Mouse (Mus musculus) A20 (cell line): Measurements from ENCODE around the gene Rad51.

Experiments
- DNase-seq: peaks from one replicate; pipeline ENCODE4 v3.0.0-alpha.2; 2011; ENCODE audit warnings: low read depth, low spot score

Rad51 gene

DNA sequence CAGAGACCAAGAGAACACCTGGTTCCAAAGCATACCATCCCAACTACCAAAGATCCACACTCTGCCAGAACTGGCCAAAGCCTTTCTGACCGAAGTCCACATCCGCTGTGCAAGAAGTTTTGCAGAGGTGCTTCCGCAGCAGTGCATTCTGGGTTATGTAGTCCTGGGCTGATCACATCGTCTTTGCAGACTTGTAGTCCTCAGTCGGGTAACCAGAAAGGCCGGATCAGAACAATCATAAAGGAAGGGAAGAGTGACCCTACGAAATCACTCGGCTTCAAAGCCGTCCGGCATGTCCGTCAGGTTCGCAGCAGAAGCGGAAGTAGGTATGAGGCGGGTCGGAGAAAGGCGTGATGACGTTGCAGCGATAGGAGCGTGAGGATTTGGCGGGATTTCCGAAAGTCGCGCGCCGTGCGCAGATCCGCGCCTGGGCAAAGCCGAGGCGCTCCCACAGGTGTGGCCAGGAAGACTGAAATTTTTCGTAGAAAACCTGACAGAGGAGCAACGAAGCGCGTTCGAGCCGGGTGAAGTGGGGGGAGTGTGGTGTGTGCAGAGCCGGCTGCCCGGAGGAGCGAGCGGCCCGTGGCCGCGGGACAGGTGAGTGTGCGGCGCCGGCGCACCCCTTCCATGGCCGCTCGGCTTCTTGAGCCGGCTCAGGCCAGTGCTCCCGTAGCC is at the start of gene Rad51:
Rad51 (plus strand) TSS at position 356 of the 675 bp plus-strand sequence.
- peak; percentile 97 for DNase-seq

DNA sequence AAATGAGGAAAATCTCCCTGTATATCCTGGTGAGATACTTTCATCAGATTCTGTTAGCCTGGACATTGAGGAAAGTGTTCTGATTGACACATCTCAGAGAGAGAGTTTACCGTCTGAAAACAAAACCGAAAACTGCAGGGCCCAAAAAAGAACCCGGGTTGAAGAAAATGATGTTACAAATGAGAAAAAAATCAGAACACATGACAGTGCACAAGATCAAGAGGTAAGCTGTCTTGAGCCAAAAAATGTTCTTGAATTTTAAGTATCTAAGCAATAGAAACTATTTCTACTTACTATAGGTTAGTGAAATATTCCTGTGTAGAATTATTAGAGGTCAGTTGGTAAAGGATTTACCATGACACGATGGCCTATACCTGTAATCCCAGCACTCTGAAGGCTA is 40.2 kb upstream of the Rad51 start:
- DNase-seq = no peak

DNA sequence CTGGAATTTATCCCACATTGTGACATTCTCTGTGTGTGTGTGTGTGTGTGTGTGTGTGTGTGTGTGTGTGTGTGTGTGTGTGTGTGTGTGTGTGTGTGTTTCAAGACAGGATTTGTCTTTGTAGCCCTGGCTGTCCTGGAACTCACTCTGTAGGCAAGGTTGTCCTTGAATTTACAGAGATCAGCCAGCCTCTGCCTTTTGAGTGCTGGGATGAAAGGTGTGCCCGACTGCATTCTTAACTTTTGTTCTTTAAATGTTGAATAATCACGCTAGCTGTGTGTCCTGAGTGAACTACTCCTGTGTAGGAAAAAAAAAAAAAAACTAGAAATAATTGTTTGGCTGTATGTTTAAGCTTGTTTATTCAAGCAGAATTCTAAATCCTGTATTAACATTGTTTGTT is 26.4 kb upstream of the Rad51 start:
- DNase-seq = no peak

DNA sequence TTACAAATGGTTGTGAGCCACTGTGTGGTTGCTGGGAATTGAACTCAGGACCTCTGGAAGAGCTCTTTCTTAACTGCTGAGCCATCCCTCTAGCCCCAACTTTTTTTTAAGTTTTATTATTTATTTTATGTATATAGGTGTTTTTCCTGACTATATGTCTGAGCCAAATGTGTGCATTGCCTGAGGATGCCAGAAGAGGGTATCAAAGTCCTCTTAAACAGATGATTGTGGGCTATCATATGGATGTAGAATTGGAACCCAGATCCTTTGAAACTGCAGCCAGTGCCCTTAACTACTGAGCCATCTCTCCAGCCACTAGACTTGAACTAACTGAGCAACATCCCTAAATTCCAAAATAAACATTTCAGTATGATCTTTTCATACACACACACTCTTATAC is 11.0 kb upstream of the Rad51 start:
- DNase-seq = peak; percentile 40

DNA sequence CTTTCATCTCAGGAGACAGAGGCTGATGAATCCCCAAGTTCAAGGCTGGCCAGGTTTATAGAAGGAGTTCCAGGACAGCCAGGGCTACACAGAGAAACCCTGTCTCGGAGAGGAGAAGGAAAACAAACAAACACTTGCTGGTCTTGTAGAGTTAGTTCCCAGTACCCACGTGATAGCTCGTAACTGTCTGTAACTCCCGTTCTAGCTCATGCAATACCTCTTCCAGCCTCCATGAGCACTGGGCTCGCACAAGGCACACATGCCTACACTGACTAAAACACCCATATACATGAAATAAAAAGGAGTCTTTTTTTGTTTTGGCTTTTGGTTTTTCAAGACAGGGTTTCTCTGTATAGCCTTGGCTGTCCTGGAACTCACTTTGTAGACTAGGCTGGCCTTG is 6.0 kb upstream of the Rad51 start:
- no peak for DNase-seq

DNA sequence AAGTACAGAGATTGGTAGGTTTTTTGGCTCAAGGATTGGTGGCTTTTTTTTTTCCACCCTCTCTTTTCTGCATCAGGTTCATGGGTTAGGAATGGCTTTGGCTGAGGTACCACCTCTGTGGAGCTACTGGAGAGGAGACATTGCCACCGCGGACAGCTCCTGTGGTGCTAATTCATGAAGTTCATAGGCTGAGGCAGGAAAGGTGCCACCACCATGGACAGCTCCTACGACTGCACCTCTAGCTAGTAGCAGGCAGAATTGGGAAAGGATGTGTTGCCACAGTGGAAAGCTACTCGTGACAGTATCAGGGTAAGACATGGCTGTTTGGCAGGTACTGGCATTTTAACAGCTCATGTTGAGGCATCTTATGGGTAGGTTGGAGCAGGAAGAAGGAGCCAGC is 4.0 kb upstream of the Rad51 start:
- DNase-seq = peak; percentile 44

DNA sequence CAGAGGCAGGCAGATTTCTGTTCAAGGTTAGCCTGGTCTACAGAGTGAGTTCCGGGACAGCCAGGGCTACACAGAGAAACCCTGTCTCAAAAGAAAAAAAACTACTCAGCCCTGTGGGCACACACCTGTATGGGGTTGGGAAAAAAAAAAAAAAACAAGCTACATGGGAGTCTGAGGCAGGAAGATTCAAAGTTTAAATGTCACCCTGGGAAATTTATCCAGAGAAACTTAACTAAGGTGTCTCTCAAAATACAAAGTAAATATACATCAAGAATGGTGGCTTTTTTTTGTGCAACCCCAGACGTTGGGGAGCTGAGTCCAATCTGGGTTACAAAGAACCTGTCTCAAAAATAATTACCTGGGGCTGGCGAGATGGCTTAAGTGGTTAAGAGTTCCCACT is 1.5 kb upstream of the Rad51 start:
- DNase-seq = peak; percentile 31

DNA sequence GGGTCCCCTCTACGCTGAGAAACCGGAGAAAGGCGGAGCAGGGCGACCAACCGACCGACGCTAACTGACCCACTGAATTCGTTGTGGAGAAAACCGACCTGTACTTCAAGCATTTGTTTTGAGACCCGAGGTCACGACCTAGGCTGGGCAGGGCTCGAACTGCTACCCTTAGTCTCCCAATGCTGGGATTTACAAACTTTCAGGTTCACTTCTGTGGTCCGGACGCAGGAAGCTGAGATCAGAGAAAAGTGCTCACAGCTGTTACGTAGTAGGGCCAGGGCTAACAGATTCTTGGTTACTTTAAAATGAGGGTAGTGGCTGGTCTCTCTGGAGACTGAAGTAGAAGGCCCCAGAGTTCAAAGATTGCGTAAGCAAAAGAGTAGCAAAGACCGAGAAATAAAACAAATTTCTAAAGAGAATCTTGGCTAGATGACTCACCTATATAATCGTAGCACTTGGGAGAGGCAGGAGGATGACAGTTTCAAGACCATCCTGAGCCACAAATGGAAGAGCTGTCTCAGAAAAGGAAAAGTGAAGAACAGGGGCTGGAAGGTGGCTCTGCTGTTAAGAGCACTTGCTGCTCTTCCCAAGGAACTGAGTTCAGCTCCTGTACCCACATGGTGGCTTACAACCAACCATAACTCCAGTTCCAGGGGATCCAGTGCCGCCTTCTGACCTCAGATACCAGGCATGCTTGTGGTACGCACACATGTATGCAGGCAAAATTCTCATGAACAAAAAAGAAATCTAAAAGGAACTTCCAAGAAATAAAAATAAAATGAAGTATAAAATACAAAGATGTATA is 730 bp downstream of the Rad51 start:
- no peak for DNase-seq

DNA sequence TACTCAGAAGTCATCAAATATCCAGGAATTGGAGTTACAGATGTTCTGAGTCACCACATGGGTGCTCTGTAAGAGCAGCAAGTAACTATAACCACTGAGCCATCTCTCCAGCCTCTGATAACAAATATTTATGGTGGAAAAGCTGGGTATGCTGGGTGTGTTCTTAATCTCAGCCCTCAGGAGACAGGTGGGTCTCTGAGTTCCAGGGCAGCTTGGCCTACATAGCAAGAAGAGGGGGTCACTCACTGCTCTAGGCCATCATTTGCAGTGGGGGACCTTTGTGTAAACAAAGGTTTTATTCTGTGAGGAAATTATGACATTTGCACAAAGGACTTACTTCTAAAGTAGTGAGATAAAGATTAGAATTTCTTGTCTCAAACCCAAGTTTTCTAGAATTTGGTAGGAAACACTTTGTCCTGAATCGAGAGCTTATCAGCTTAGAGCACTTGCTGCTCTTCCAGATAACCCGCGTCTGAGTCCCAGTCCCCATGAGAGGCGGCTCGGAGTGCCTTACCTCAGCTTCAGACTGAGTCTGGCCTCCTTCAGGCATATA is 23.8 kb downstream of the Rad51 start:
- no peak for DNase-seq

DNA sequence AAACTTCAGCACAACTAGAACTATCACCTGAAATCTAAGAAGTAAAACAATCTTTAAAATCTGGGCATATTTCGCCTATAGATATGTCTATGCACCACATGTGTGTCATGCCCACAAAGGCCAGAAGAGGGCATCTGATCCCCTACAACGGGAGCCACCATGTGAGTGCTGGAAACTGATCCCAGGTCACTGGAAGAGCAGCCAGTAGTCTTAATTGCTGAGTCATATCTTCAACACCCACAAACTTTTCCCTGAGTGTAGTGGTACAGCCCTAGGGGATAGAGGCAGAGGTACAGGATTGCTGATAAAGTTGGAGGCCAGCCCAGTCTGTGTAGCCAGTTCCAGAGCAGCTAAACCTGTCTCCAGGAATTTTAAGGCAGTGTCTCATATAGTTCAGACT is 32.6 kb downstream of the Rad51 start:
- peak; percentile 26 for DNase-seq

DNA sequence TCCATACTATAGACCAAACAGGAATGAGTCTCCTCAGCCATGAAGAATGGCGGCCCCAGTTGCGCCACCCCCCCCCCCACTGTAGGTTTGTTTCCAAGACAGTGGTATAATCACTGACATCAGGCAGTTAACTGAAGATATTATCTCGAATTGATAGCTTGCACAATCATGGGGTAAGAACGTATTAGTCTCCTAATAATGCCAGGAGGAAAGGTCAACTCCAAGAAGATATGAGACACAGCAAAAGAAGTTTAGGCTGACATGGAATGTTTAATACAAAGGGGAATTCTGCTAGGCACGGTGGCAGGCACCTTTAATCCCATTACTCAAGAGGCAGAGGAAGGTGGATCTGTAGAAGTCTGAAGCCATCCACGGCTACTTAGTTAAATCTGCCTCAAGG is 33.8 kb downstream of the Rad51 start:
- no peak for DNase-seq

DNA sequence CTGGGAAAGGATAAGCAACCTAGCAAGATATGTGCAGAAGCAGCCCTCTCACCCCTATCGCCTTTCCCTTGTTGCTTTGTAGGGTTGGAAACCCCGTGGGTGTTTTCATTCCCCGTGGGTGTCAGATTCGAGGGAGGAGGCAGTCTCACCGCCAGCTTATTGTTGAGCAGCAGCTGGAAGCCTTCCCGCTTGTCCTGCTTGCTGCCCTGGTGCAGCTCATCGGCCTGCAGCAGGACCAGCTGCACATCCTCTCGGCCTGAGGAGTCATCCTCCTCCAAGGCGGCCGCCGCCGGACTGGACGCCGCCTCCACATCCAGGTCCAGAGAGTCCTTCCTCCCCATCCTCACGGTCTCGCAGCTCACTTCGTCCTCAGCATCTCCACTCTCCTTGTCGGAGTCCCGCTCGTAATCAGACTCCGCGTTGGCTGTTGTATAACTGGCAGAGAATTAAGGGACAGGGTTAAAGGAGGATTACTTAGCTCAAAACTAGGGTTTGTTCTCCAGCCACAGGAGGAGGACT is 34.6 kb downstream of the Rad51 start:
- no peak for DNase-seq

DNA sequence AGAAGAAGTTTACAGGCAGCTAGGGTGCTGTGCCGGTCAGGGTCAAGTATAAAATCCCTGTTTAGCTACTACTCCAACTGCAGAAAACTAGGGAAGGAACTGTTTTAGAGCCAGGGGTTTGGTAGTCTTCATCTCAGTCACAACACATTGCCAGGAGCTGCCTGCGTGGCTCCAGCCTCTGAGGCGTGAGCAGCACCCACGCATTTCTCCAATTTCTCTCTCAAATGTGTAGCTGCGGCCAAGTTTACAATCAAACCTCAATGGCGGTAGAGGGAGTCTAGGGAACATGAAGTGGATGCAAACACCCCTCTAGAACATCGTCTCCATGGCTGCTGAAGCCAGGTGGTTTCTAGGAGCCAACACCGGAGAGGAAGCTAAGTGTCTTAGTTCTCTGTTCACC is 35.2 kb downstream of the Rad51 start:
- no peak for DNase-seq

DNA sequence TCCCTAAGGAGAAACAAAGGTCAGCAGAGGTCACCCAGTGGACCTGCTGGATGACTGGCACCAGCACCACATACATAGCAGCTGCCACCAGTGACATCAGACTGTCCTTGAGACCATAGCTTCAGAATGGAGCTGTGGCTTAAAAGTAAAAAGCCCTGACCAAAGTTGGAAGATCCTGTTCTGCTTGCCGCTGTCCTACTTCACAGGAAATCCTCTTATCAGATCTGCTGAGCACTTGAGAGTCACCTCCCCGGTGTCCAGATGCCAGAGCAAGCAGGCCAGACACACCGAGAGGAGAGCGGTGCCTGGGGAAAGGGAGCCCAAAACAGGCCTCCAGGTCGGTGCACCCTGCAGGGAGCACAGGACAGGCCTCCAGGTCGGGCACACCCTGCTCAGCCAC is 39.7 kb downstream of the Rad51 start:
- no peak for DNase-seq

DNA sequence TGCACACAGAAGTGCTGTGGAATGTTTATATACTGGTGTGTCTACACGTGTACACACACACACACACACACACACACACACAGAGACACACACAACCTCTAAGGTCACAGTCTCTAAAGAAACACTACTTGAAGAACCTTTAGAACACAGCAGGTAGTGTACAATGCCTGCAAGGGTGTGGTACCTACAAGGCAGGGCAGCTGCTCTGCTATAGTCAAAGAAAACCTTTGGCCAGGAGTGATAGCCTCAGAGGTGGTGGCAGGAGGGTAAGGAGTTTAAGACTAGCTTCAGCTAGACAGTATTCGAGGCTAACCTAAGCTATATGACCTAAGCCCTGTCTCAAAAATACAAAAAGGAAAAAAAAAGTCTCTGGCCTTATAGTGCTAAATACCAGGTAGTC is 42.1 kb downstream of the Rad51 start:
- DNase-seq = no peak

DNA sequence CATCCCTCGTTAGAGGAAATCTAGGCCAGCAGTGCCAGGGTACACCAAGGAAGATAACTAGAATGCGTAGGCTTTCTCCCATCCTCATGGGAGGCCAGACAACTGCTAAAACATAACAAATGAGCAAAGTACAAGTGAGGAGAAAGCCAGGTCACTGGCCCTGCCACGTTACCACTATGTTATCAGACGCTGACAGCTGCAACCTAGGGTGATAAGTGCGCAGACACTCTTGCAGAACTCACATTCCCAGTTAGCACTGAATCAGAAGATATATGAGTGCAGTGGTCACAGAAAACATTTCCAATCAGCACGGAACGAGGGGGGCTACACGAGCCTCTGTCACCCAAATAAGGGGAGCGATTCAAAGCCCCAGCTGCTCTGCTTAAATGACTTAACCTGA is 42.8 kb downstream of the Rad51 start:
- no peak for DNase-seq

DNA sequence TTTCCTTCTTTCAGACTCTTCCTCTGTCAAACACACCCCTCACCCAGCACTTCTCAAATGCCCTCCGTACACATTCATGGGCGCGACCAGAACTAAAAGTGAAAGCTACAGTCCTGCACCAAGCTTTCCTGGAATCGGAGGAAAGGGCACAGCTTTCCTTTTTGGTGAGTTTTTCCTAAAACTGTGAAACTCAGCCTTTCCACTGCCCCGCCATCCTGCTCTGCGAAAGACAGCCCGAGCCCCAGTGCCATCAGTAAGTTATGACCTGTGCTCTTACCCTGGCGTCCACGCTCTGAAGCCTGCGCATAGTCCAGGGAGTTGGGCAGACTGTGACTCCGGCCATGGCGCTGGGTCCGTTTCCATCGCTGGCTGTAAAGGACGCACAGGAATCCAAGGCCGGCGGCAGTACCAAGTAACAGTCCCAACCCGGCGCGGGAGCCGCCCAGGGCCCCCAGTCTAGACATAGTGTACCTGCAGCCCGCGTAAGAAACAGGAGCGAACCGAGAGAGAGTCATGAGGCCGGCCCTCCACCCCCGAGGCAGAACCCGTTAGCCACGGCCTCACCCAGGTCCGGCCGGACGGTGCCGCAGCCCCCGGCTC is 43.6 kb downstream of the Rad51 start:
- DNase-seq = no peak

DNA sequence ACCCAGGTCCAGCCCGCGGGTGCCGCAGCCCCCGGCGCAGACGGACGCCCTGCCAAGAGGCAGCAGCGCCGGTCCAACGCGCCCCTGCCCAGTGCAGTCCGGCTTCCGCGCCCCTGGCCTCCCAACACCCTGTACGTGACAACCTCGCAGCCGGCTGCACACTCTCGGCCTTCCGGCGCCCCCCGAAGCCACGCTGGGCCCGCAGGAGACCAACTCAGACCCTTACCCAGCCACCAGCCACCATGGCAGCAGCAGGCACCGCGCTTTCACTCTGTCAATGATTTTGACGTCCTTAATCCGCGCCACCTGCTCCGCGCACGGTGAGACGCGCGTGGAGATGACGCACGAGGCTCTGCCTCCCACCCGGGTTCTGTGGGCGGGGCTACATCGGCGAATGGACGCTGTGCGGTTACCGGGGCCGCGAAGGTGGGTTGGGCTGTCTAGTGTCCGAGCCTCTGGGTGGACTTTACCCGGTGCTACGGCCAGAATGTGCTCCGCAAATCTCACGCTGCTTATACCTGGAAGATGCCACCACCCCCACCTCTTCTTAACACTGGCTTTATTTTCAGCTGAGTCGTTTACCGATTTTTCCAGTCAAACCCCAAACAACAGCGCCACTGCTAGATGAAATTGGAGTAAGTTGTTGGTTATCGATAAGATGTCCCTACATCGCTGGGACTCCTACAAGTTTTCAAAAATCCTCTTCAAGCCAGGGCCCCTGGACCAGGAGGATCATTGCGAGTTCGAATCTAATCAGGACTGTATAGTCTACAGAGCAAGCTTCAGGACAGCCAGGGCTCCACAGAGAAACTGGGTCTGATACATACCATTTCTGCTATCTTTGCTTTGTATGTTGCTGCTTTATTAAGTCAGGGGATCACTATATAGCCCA is 44.3 kb downstream of the Rad51 start, which contains the start of gene Rmdn3:
Rmdn3 (minus strand) TSS at position 354 of the 892 bp plus-strand sequence.
- peak; percentile 95 for DNase-seq

DNA sequence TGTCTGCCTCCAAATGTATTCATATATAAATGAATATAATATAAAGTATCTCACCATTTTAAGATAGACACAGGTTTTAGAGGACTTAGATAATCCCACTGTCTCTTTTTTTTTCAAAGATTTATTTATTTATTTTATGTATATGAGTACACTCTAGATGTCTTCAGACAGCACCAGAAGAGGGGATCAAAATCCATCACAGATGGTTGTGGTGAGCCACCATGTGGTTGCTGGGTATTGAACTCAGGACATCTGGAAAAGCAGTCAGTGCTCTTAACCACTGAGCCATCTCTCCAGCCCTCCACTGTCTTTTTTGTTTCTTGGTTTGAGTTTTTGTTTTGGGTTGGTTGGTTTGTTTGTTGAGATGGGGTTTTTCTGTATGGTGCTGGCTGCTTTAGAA is 45.2 kb downstream of the Rad51 start:
- DNase-seq = peak; percentile 51

DNA sequence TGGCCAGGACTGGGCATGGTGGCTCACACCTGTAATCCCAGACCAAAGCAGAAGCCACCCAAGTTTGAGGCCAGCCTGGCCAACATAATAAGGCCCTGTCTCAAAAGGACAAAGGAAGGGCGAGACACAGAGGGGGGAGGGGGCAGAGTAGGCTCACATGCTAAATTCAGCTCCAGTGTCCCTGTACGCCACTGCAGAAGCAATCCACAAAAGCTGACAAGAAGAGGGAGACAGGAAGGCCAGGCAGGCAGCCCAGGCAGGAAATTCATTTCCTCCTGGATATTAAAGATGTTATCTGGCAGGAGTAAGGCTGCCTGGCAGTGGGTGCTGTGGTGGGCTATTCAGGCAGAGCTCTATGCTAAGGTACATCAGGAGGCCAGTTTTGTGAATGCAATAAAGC is 48.7 kb downstream of the Rad51 start:
- DNase-seq = no peak

DNA sequence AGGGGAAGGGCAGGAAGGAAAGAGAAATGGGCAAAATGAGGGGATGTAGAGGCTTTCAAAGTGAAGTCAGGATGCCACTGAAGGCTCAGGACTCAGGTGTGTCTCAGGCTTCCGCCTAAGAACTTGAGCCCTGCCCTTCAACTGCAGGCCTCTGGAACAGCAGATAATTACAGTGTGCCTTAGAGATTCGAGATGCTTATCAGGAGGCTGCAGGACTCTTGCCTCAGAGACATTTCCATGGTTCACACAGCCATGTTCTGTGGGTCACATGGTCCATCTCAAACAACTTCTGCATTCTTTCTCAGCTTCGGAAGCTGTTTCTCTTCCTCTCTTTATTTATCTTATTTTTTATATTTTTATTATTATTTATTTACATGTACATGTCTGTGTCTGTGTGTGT is 50.5 kb downstream of the Rad51 start:
- DNase-seq = no peak
